Mouse (Mus musculus): ENCODE results near the gene Mpl. TPM values are rescaled to one million over a fixed set of nuclear protein-coding genes. Genes with fewer than 3 reads are reported as not detected.

The Mpl gene
- polyA plus RNA-seq, 1 experiment, result 0.11 TPM

GRCm38 (mm10) chr4:118396433-118396832 is 60.9 kb downstream of the Mpl start:
- no peak overlapping the region for H3K4me3 ChIP-seq (replicated peaks)
- TF ChIP-seq GATA1 (IDR thresholded peaks at IDR 0.05; ENCODE audit: low read length) (no peak), TAL1 (IDR thresholded peaks at IDR 0.05; ENCODE audit: low read length) (no peak)
- peaks cover 98% of the 10 kb centered on the region for H3K36me3 ChIP-seq (ENCODE audit: control insufficient read depth)
- H3K27me3 ChIP-seq (ENCODE audit: control insufficient read depth), result no peaks in the 10 kb centered on the region
- no peaks in the 10 kb centered on the region for H3K9me3 ChIP-seq (ENCODE audit: control insufficient read depth, low read length)
- H3K4me1 ChIP-seq (ENCODE audit: control insufficient read depth), result peaks cover 5% of the 10 kb centered on the region

DNA sequence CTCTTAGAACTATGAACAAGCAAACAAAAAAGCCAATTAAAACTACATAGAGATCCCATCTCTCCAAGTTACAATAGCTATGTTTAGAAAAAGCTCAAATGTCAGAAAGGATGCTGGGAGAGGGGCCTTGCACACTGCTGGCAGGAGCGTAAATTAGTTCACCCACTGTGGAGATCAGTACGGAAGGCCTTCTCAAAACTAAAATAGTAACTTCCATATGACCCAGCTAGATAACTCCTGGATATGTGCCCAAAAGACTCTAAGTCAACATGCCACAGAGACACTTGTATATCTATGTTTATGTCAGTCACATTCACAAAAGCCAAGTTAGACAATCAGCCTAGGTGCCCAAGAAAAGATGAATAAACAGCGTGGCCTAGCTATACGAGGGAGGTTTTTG is 62.0 kb downstream of the Mpl start:
- H3K36me3 ChIP-seq (ENCODE audit: control insufficient read depth), result peaks cover 98% of the 10 kb centered on the region
- no peak overlapping the region for H3K4me3 ChIP-seq (replicated peaks)
- no peaks in the 10 kb centered on the region; the same call in 1 of the 2 replicates for H3K4me1 ChIP-seq (ENCODE audit: control insufficient read depth)
- no peaks in the 10 kb centered on the region for H3K27me3 ChIP-seq (ENCODE audit: control insufficient read depth)
- no peaks in the 10 kb centered on the region for H3K9me3 ChIP-seq (ENCODE audit: control insufficient read depth, low read length)
- TF ChIP-seq TAL1 (IDR thresholded peaks at IDR 0.05; ENCODE audit: low read length) (no peak), GATA1 (IDR thresholded peaks at IDR 0.05; ENCODE audit: low read length) (no peak)

- no peaks in the 10 kb centered on the region; the same call in 1 of the 2 replicates for H3K4me1 ChIP-seq (ENCODE audit: control insufficient read depth)
- peaks cover 98% of the 10 kb centered on the region for H3K36me3 ChIP-seq (ENCODE audit: control insufficient read depth)
- H3K9me3 ChIP-seq (ENCODE audit: control insufficient read depth, low read length), result no peaks in the 10 kb centered on the region
- TF ChIP-seq GATA1 (IDR thresholded peaks at IDR 0.05; ENCODE audit: low read length), result no peak
- TF ChIP-seq TAL1 (IDR thresholded peaks at IDR 0.05; ENCODE audit: low read length), result no peak
- H3K27me3 ChIP-seq (ENCODE audit: control insufficient read depth), result no peaks in the 10 kb centered on the region
- no peak overlapping the region for H3K4me3 ChIP-seq (replicated peaks)
Measured at GRCm38 (mm10) chr4:118394505-118394904, 62.8 kb downstream of the Mpl start.

Other genes starting within 250 kb of the Mpl start
- 0.01 and 0.02 TPM in 2 replicates for gene Ptprf, start 166.1 kb downstream of the Mpl start, polyA plus RNA-seq (2012)
- gene Szt2, start 48.2 kb downstream of the Mpl start, polyA plus RNA-seq (2012), result 8.5 and 9.3 TPM in 2 replicates
- gene Med8, start 48.2 kb downstream of the Mpl start, polyA plus RNA-seq (2012), result 6.4 and 8.6 TPM in 2 replicates
- 8.2 and 9.2 TPM in 2 replicates for gene Elovl1, start 29.4 kb downstream of the Mpl start, polyA plus RNA-seq (2012)
- 24.8 and 31.7 TPM in 2 replicates for gene Cdc20, start 20.2 kb downstream of the Mpl start, polyA plus RNA-seq (2012)
- 0.08 and 0.10 TPM in 2 replicates for gene Tie1, start 32.5 kb upstream of the Mpl start, polyA plus RNA-seq (2012)
- 0.05 TPM in 1 of 2 replicates, not detected in the other for gene 2610528J11Rik, start 69.5 kb upstream of the Mpl start, polyA plus RNA-seq (2012)
- not detected in 2 replicates for gene Tmem125, start 86.5 kb upstream of the Mpl start, polyA plus RNA-seq (2012)
- gene Cfap57, start 163.3 kb upstream of the Mpl start, polyA plus RNA-seq (2012), result 0.17 and 0.32 TPM in 2 replicates
- gene Ebna1bp2, start 163.3 kb upstream of the Mpl start, polyA plus RNA-seq (2012), result 0.83 and 1.8 TPM in 2 replicates
- gene Olfr62, start 201.4 kb upstream of the Mpl start, polyA plus RNA-seq (2012), result not detected in 2 replicates
- not detected in 2 replicates for gene Olfr1342, start 235.2 kb upstream of the Mpl start, polyA plus RNA-seq (2012)
- gene Olfr1341, start 246.0 kb upstream of the Mpl start, polyA plus RNA-seq (2012), result not detected in 2 replicates

Data from erythroblast, embryonic 14.5 days (primary cell).